Mouse (Mus musculus) hindbrain, embryonic 14.5 days (tissue): Measurements from ENCODE around the gene Frem3. TPM values are rescaled to one million over a fixed set of nuclear protein-coding genes. Genes with fewer than 3 reads are reported as not detected.

Experiments used
- ATAC-seq: fragments of 200-750 bp; cut with Nextera tagmentation; 2 replicates; pipeline ENCODE4 v1.8.0; 2017; ENCODE audit warnings: moderate number of reproducible peaks, mild to moderate bottlenecking, moderate TSS enrichment, moderate library complexity; ENCODE audit not compliant: low FRiP score
- DNase-seq: peaks from one replicate; pipeline ENCODE4 v3.0.0-alpha.2; 2015; ENCODE audit warnings: low spot score
- H3K27ac ChIP-seq: fragments of 300-500 bp; sonication (generic); 2 replicates; pipeline ENCODE4 v1.5.1; 2014; ENCODE audit warnings: mild to moderate bottlenecking, moderate library complexity
- H3K27me3 ChIP-seq: fragments of 300-500 bp; sonication (generic); 2 replicates; pipeline ENCODE4 v1.6.1; 2014; ENCODE audit warnings: mild to moderate bottlenecking, low read length, mixed read lengths; ENCODE audit not compliant: control insufficient read depth, insufficient read depth
- H3K36me3 ChIP-seq: fragments of 300-500 bp; sonication (generic); replicated peaks from 2 replicates; pipeline ENCODE4 v1.6.1; 2014; ENCODE audit not compliant: control insufficient read depth, insufficient read depth
- H3K4me1 ChIP-seq: fragments of 300-500 bp; sonication (generic); replicated peaks from 2 replicates; pipeline ENCODE4 v1.6.1; 2014; ENCODE audit warnings: antibody characterized with exemption, low read length, mixed read lengths; ENCODE audit not compliant: control insufficient read depth, insufficient read depth
- H3K4me2 ChIP-seq: fragments of 300-500 bp; sonication (generic); replicated peaks from 2 replicates; pipeline ENCODE4 v1.6.1; 2014; ENCODE audit warnings: mild to moderate bottlenecking, moderate library complexity
- H3K4me3 ChIP-seq: fragments of 300-500 bp; sonication (generic); replicated peaks from 2 replicates; pipeline ENCODE4 v1.5.1; 2014; ENCODE audit warnings: mild to moderate bottlenecking, low read length
- H3K9ac ChIP-seq: fragments of 300-500 bp; sonication (generic); 2 replicates; pipeline ENCODE4 v1.6.1; 2014
- H3K9me3 ChIP-seq: fragments of 300-500 bp; sonication (generic); 2 replicates; pipeline ENCODE4 v1.6.1; 2016; ENCODE audit warnings: low read length; ENCODE audit not compliant: control insufficient read depth
- WGBS: fragments of 180-500 bp; shearing (Covaris S2); extraction: QIAGEN DNeasy Blood & Tissue Kit; methylation state at CpG from one replicate; pipeline ENCODE4 v1.1.7; 2014; 5-methylcytosine and 5-hydroxymethylcytosine counted together
- polyA plus RNA-seq: library from polyadenylated mRNA; unstranded; fragments of >200 nt; fragmentation: Nextera tagmentation; extraction: Ambion mirVana; gene quantifications from 2 replicates; pipeline ENCODE4 v1.2.1, GENCODE M21; 2014

Frem3 gene
- polyA plus RNA-seq, 1 experiment from 2014 or later: 0.24 TPM

GRCm38 (mm10) chr8:80600600-80601170 lies 10.2 kb upstream of the Frem3 start:
- Histone ChIP-seq H3K27ac (no peak overlapping the region), H3K4me2 (no peak overlapping the region), H3K36me3 (no peaks in the 10 kb centered on the region), H3K9me3 (no peaks in the 10 kb centered on the region), H3K9ac (no peak overlapping the region), H3K4me1 (no peaks in the 10 kb centered on the region), H3K4me3 (no peak overlapping the region), H3K27me3 (no peaks in the 10 kb centered on the region)
- 71% methylated on average over 6 of the region's 6 CpGs for WGBS
- DNase-seq (peak; percentile 39), ATAC-seq (peak; percentile 53; the same call in 1 of the 2 replicates)

GRCm38 (mm10) chr8:80601886-80602285 lies 9.0 kb upstream of the Frem3 start:
- no peak for ATAC-seq
- Histone ChIP-seq H3K9ac (no peak overlapping the region), H3K4me2 (no peak overlapping the region), H3K4me3 (no peak overlapping the region), H3K36me3 (no peaks in the 10 kb centered on the region), H3K9me3 (no peaks in the 10 kb centered on the region), H3K4me1 (no peaks in the 10 kb centered on the region), H3K27me3 (no peaks in the 10 kb centered on the region), H3K27ac (no peak overlapping the region)
- DNase-seq: no peak
- 84% methylated on average over 4 of the region's 4 CpGs for WGBS

GRCm38 (mm10) chr8:80607082-80607481 lies 3.8 kb upstream of the Frem3 start:
- Histone ChIP-seq H3K27ac (no peak overlapping the region), H3K4me3 (no peak overlapping the region), H3K27me3 (peaks cover 18% of the 10 kb centered on the region), H3K4me1 (no peaks in the 10 kb centered on the region), H3K4me2 (no peak overlapping the region), H3K9me3 (no peaks in the 10 kb centered on the region), H3K36me3 (no peaks in the 10 kb centered on the region), H3K9ac (no peak overlapping the region)
- DNase-seq (no peak), ATAC-seq (no peak)
- 93% methylated on average over 4 of the region's 4 CpGs for WGBS

- ATAC-seq (0 out of 2 replicates have a peak, but pooled peaks have one; percentile 34), DNase-seq (peak; percentile 25)
- Histone ChIP-seq H3K4me3 (peak overlapping the region; percentile 26), H3K27me3 (peaks cover 18% of the 10 kb centered on the region), H3K9me3 (no peaks in the 10 kb centered on the region), H3K4me1 (no peaks in the 10 kb centered on the region), H3K36me3 (no peaks in the 10 kb centered on the region), H3K4me2 (peak overlapping the region; percentile 51), H3K27ac (no peak overlapping the region), H3K9ac (0 out of 2 replicates have a peak overlapping the region, but pooled peaks have one; percentile 2)
- WGBS: 3% methylated on average over 12 of the region's 12 CpGs
Measured at GRCm38 (mm10) chr8:80611441-80611751, 516 bp downstream of the Frem3 start.

GRCm38 (mm10) chr8:80619787-80620186 lies 8.9 kb downstream of the Frem3 start:
- WGBS: 52% methylated on average over 3 of the region's 3 CpGs
- no peaks in the 10 kb centered on the region for H3K4me1 ChIP-seq
- H3K36me3 ChIP-seq: no peaks in the 10 kb centered on the region
- no peaks in the 10 kb centered on the region for H3K27me3 ChIP-seq
- H3K4me2 ChIP-seq: no peak overlapping the region
- no peak for ATAC-seq
- no peak overlapping the region for H3K9ac ChIP-seq
- no peak overlapping the region for H3K27ac ChIP-seq
- DNase-seq: no peak
- H3K9me3 ChIP-seq: no peaks in the 10 kb centered on the region
- no peak overlapping the region for H3K4me3 ChIP-seq

- Histone ChIP-seq H3K36me3 (no peaks in the 10 kb centered on the region), H3K9ac (no peak overlapping the region), H3K27me3 (no peaks in the 10 kb centered on the region), H3K27ac (no peak overlapping the region), H3K4me2 (no peak overlapping the region), H3K4me3 (no peak overlapping the region), H3K4me1 (no peaks in the 10 kb centered on the region), H3K9me3 (no peaks in the 10 kb centered on the region)
- ATAC-seq (no peak), DNase-seq (no peak)
- WGBS: 71% methylated on average over 6 of the region's 6 CpGs
Measured at GRCm38 (mm10) chr8:80647394-80647793, 36.5 kb downstream of the Frem3 start.

GRCm38 (mm10) chr8:80657639-80658038 lies 46.8 kb downstream of the Frem3 start:
- Histone ChIP-seq H3K27me3 (no peaks in the 10 kb centered on the region), H3K4me1 (no peaks in the 10 kb centered on the region), H3K4me3 (no peak overlapping the region), H3K4me2 (no peak overlapping the region), H3K9ac (no peak overlapping the region), H3K36me3 (no peaks in the 10 kb centered on the region), H3K27ac (no peak overlapping the region), H3K9me3 (no peaks in the 10 kb centered on the region)
- DNase-seq (no peak), ATAC-seq (0 out of 2 replicates have a peak, but pooled peaks have one; percentile 46)
- 34% methylated on average over 4 of the region's 4 CpGs for WGBS

GRCm38 (mm10) chr8:80661055-80661454 lies 50.2 kb downstream of the Frem3 start:
- H3K4me2 ChIP-seq: no peak overlapping the region
- H3K4me3 ChIP-seq: no peak overlapping the region
- H3K9me3 ChIP-seq: no peaks in the 10 kb centered on the region
- WGBS: 83% methylated on average over 4 of the region's 4 CpGs
- DNase-seq: no peak
- no peak overlapping the region for H3K9ac ChIP-seq
- H3K36me3 ChIP-seq: no peaks in the 10 kb centered on the region
- H3K27ac ChIP-seq: no peak overlapping the region
- H3K27me3 ChIP-seq: no peaks in the 10 kb centered on the region
- H3K4me1 ChIP-seq: no peaks in the 10 kb centered on the region
- no peak for ATAC-seq

- Histone ChIP-seq H3K4me3 (no peak overlapping the region), H3K36me3 (no peaks in the 10 kb centered on the region), H3K27me3 (no peaks in the 10 kb centered on the region), H3K4me2 (no peak overlapping the region), H3K4me1 (no peaks in the 10 kb centered on the region), H3K9ac (no peak overlapping the region), H3K9me3 (no peaks in the 10 kb centered on the region), H3K27ac (no peak overlapping the region)
- no peak for DNase-seq
- no peak for ATAC-seq
- WGBS: 81% methylated on average over 3 of the region's 3 CpGs
Measured at GRCm38 (mm10) chr8:80663476-80663875, 52.6 kb downstream of the Frem3 start.
